Mouse (Mus musculus) heart, postnatal 0 days (tissue): ENCODE data around the gene Tmem259. TPM values are rescaled to one million over a fixed set of nuclear protein-coding genes. Genes with fewer than 3 reads are reported as not detected.

Experiments
- ATAC-seq: fragments of 200-750 bp; cut with Nextera tagmentation; 2 replicates; pipeline ENCODE4 v1.8.0; 2017; ENCODE audit warnings: low read depth, moderate number of reproducible peaks, moderate library complexity; ENCODE audit not compliant: insufficient read depth
- DNase-seq: peaks from one replicate; pipeline ENCODE4 v3.0.0-alpha.2; 2016; ENCODE audit warnings: low spot score
- H3K27ac ChIP-seq: fragments of 300-500 bp; sonication (generic); 2 replicates; pipeline ENCODE4 v1.5.1; 2014; ENCODE audit warnings: low read depth, mild to moderate bottlenecking
- H3K27me3 ChIP-seq: fragments of 300-500 bp; sonication (generic); 2 replicates; pipeline ENCODE4 v1.6.1; 2014; ENCODE audit warnings: low read length, mixed read lengths; ENCODE audit not compliant: control insufficient read depth, insufficient read depth
- H3K36me3 ChIP-seq: fragments of 300-500 bp; sonication (generic); replicated peaks from 2 replicates; pipeline ENCODE4 v1.6.1; 2014; ENCODE audit warnings: low read length, mixed read lengths; ENCODE audit not compliant: control insufficient read depth, insufficient read depth
- H3K4me1 ChIP-seq: fragments of 300-500 bp; sonication (generic); 2 replicates; pipeline ENCODE4 v1.6.1; 2014; ENCODE audit warnings: antibody characterized with exemption; ENCODE audit not compliant: control insufficient read depth, insufficient read depth
- H3K4me2 ChIP-seq: fragments of 300-500 bp; sonication (generic); 2 replicates; pipeline ENCODE4 v1.6.1; 2014; ENCODE audit warnings: low read depth, mild to moderate bottlenecking, low read length, moderate library complexity
- H3K4me3 ChIP-seq: fragments of 300-500 bp; sonication (generic); 2 replicates; pipeline ENCODE4 v1.5.1; 2014; ENCODE audit warnings: low read depth, low read length
- H3K9ac ChIP-seq: fragments of 300-500 bp; sonication (generic); replicated peaks from 2 replicates; pipeline ENCODE4 v1.6.1; 2014; ENCODE audit warnings: low read depth, low read length, mixed read lengths
- H3K9me3 ChIP-seq: fragments of 300-500 bp; sonication (generic); replicated peaks from 2 replicates; pipeline ENCODE4 v1.6.1; 2016; ENCODE audit warnings: low read length; ENCODE audit not compliant: control insufficient read depth
- CTCF ChIP-seq: IDR thresholded peaks from 2 replicates; pipeline ENCODE4 v1.5.1; 2016; ENCODE audit warnings: antibody characterized with exemption, control low read depth, low read depth
- EP300 ChIP-seq: IDR thresholded peaks from 2 replicates; pipeline ENCODE4 v1.6.1; 2016; ENCODE audit warnings: antibody characterized with exemption, low read depth
- WGBS: fragments of 180-500 bp; shearing (Covaris S2); extraction: QIAGEN DNeasy Blood & Tissue Kit; methylation state at CpG from one replicate; pipeline ENCODE4 v1.1.7; 2014; 5-methylcytosine and 5-hydroxymethylcytosine counted together
- polyA plus RNA-seq: library from polyadenylated mRNA; unstranded; fragments of >200 nt; fragmentation: Nextera tagmentation; extraction: Ambion mirVana; gene quantifications from 2 replicates; pipeline ENCODE4 v1.2.1, GENCODE M21; 2015
- total RNA-seq: library from RNA; depleted of rRNA; stranded (reverse); fragments of >200 nt; gene quantifications from 2 replicates; pipeline ENCODE4 v1.2.3, GENCODE M21; 2014; ENCODE audit warnings: low replicate concordance

Gene Tmem259
- total and polyA plus RNA-seq, 2 experiments from 2014 or later: 18.0 to 162 TPM

- TF ChIP-seq CTCF: no peak
- no peak for TF ChIP-seq EP300
- Histone ChIP-seq H3K9ac (no peak overlapping the region), H3K9me3 (no peaks in the 10 kb centered on the region), H3K4me1 (no peaks in the 10 kb centered on the region), H3K4me3 (no peak overlapping the region), H3K27ac (no peak overlapping the region), H3K4me2 (no peak overlapping the region), H3K36me3 (peaks cover 23% of the 10 kb centered on the region), H3K27me3 (no peaks in the 10 kb centered on the region)
- 46% methylated on average over 7 of the region's 7 CpGs for WGBS
- ATAC-seq: no peak
- no peak for DNase-seq
These were observed 37.3 kb downstream of the Tmem259 start for GRCm38 (mm10) chr10:79946752-79947322.

- no peak for ATAC-seq
- TF ChIP-seq CTCF (no peak), EP300 (no peak)
- 51% methylated on average over 16 of the region's 16 CpGs for WGBS
- Histone ChIP-seq H3K27me3 (no peaks in the 10 kb centered on the region), H3K9me3 (no peaks in the 10 kb centered on the region), H3K9ac (no peak overlapping the region), H3K4me1 (peaks cover 4% of the 10 kb centered on the region; the same call in 1 of the 2 replicates), H3K36me3 (peaks cover 15% of the 10 kb centered on the region), H3K4me3 (no peak overlapping the region), H3K4me2 (no peak overlapping the region), H3K27ac (no peak overlapping the region)
- no peak for DNase-seq
These were observed 38.5 kb downstream of the Tmem259 start for GRCm38 (mm10) chr10:79945507-79946234.

- DNase-seq (no peak), ATAC-seq (no peak)
- Histone ChIP-seq H3K9ac (no peak overlapping the region), H3K36me3 (no peaks in the 10 kb centered on the region), H3K4me1 (peaks cover 11% of the 10 kb centered on the region; the same call in 1 of the 2 replicates), H3K27me3 (no peaks in the 10 kb centered on the region), H3K4me2 (no peak overlapping the region), H3K9me3 (no peaks in the 10 kb centered on the region), H3K4me3 (no peak overlapping the region), H3K27ac (no peak overlapping the region)
- TF ChIP-seq EP300: no peak
- no peak for TF ChIP-seq CTCF
- 82% methylated on average over 8 of the region's 9 CpGs for WGBS
These were observed 40.6 kb downstream of the Tmem259 start for GRCm38 (mm10) chr10:79943471-79943901.

- H3K27me3 ChIP-seq: no peaks in the 10 kb centered on the region
- H3K4me1 ChIP-seq: peaks cover 11% of the 10 kb centered on the region; the same call in 1 of the 2 replicates
- no peak overlapping the region for H3K4me3 ChIP-seq
- H3K4me2 ChIP-seq: no peak overlapping the region
- no peaks in the 10 kb centered on the region for H3K36me3 ChIP-seq
- WGBS: 100% methylated on average over 1 of the region's 1 CpGs
- no peak for ATAC-seq
- TF ChIP-seq EP300 (no peak), CTCF (no peak)
- H3K9ac ChIP-seq: no peak overlapping the region
- no peak overlapping the region for H3K27ac ChIP-seq
- DNase-seq: no peak
- H3K9me3 ChIP-seq: no peaks in the 10 kb centered on the region
These were observed 41.1 kb downstream of the Tmem259 start for GRCm38 (mm10) chr10:79942988-79943387.

- Histone ChIP-seq H3K4me1 (peaks cover 24% of the 10 kb centered on the region), H3K4me2 (no peak overlapping the region), H3K9me3 (no peaks in the 10 kb centered on the region), H3K4me3 (no peak overlapping the region), H3K9ac (0 out of 2 replicates have a peak overlapping the region, but pooled peaks have one; percentile 19), H3K27ac (no peak overlapping the region), H3K27me3 (no peaks in the 10 kb centered on the region), H3K36me3 (no peaks in the 10 kb centered on the region)
- DNase-seq: no peak
- 31% methylated on average over 7 of the region's 7 CpGs for WGBS
- no peak for ATAC-seq
- TF ChIP-seq EP300 (no peak), CTCF (no peak)
These were observed 43.4 kb downstream of the Tmem259 start for GRCm38 (mm10) chr10:79940749-79941148.
